Mouse (Mus musculus): ENCODE measurements around the gene Glipr2. TPM values are rescaled to one million over a fixed set of nuclear protein-coding genes. Genes with fewer than 3 reads are reported as not detected.

Glipr2 gene
- polyA plus RNA-seq, 1 experiment from 2014 or later = 37.9 TPM

- Histone ChIP-seq H3K27ac (ENCODE audit: low read length) (no peak overlapping the region), H3K4me1 (ENCODE audit: insufficient read depth, low read depth, low read length) (peaks cover 8% of the 10 kb centered on the region; the same call in 1 of the 2 replicates), H3K9me3 (ENCODE audit: low read length) (no peaks in the 10 kb centered on the region), H3K27me3 (replicated peaks; ENCODE audit: insufficient read depth, low read length) (no peaks in the 10 kb centered on the region), H3K4me3 (ENCODE audit: low read depth, low read length) (no peak overlapping the region), H3K36me3 (ENCODE audit: insufficient read depth, low read length) (no peaks in the 10 kb centered on the region), H3K4me2 (replicated peaks; ENCODE audit: low read depth, low read length) (no peak overlapping the region), H3K9ac (replicated peaks; ENCODE audit: low read depth) (no peak overlapping the region)
- no peak for ATAC-seq
- 100% methylated on average over 1 of the region's 1 CpGs for WGBS
- peak; percentile 23 for TF ChIP-seq CTCF (IDR thresholded peaks at IDR 0.05)
- TF ChIP-seq EP300 (IDR thresholded peaks at IDR 0.05) = no peak
- DNase-seq (ENCODE audit: low spot score) = no peak
These were observed 53.0 kb downstream of the Glipr2 start for GRCm38 (mm10) chr4:44010176-44010575.

- no peak for TF ChIP-seq CTCF (IDR thresholded peaks at IDR 0.05)
- no peak for TF ChIP-seq EP300 (IDR thresholded peaks at IDR 0.05)
- Histone ChIP-seq H3K36me3 (ENCODE audit: insufficient read depth, low read length) (no peaks in the 10 kb centered on the region), H3K4me2 (replicated peaks; ENCODE audit: low read depth, low read length) (no peak overlapping the region), H3K4me3 (ENCODE audit: low read depth, low read length) (no peak overlapping the region), H3K27ac (ENCODE audit: low read length) (no peak overlapping the region), H3K9me3 (ENCODE audit: low read length) (no peaks in the 10 kb centered on the region), H3K27me3 (replicated peaks; ENCODE audit: insufficient read depth, low read length) (no peaks in the 10 kb centered on the region), H3K4me1 (ENCODE audit: insufficient read depth, low read depth, low read length) (peaks cover 8% of the 10 kb centered on the region; the same call in 1 of the 2 replicates), H3K9ac (replicated peaks; ENCODE audit: low read depth) (no peak overlapping the region)
- no peak for DNase-seq (ENCODE audit: low spot score)
- ATAC-seq = no peak
- 48% methylated on average over 2 of the region's 2 CpGs for WGBS
These were observed 53.7 kb downstream of the Glipr2 start for GRCm38 (mm10) chr4:44010893-44011292.

DNA sequence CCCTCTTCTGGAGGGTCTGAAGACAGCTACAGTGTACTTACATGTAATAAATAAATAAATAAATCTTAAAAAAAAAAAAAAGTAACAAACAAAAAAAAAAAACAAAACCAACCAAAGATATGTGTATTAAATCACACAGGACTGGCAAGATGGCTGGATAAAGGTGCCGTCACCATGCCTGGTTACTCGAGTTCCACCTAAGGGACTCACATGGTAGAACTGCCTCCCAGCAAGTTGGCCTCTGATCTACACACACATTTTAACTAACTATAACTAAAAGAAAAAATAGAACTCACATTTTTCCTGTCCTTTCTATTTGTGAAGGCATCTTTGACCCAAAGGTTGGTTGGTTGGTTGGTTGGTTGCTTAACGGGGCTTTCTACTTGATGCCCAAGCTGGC lies 54.6 kb downstream of the Glipr2 start:
- H3K27ac ChIP-seq (ENCODE audit: low read length) = peak overlapping the region; percentile 68
- 81% methylated on average over 3 of the region's 3 CpGs for WGBS
- peak overlapping the region; percentile 79 for H3K4me2 ChIP-seq (replicated peaks; ENCODE audit: low read depth, low read length)
- peak overlapping the region; percentile 36 for H3K9ac ChIP-seq (replicated peaks; ENCODE audit: low read depth)
- no peak for ATAC-seq
- H3K9me3 ChIP-seq (ENCODE audit: low read length) = no peaks in the 10 kb centered on the region
- H3K4me3 ChIP-seq (ENCODE audit: low read depth, low read length) = peak overlapping the region; percentile 96
- H3K36me3 ChIP-seq (ENCODE audit: insufficient read depth, low read length) = no peaks in the 10 kb centered on the region
- H3K4me1 ChIP-seq (ENCODE audit: insufficient read depth, low read depth, low read length) = peaks cover 8% of the 10 kb centered on the region; the same call in 1 of the 2 replicates
- no peaks in the 10 kb centered on the region for H3K27me3 ChIP-seq (replicated peaks; ENCODE audit: insufficient read depth, low read length)
- TF ChIP-seq CTCF (IDR thresholded peaks at IDR 0.05) = no peak
- TF ChIP-seq EP300 (IDR thresholded peaks at IDR 0.05) = no peak
- DNase-seq (ENCODE audit: low spot score) = no peak

DNA sequence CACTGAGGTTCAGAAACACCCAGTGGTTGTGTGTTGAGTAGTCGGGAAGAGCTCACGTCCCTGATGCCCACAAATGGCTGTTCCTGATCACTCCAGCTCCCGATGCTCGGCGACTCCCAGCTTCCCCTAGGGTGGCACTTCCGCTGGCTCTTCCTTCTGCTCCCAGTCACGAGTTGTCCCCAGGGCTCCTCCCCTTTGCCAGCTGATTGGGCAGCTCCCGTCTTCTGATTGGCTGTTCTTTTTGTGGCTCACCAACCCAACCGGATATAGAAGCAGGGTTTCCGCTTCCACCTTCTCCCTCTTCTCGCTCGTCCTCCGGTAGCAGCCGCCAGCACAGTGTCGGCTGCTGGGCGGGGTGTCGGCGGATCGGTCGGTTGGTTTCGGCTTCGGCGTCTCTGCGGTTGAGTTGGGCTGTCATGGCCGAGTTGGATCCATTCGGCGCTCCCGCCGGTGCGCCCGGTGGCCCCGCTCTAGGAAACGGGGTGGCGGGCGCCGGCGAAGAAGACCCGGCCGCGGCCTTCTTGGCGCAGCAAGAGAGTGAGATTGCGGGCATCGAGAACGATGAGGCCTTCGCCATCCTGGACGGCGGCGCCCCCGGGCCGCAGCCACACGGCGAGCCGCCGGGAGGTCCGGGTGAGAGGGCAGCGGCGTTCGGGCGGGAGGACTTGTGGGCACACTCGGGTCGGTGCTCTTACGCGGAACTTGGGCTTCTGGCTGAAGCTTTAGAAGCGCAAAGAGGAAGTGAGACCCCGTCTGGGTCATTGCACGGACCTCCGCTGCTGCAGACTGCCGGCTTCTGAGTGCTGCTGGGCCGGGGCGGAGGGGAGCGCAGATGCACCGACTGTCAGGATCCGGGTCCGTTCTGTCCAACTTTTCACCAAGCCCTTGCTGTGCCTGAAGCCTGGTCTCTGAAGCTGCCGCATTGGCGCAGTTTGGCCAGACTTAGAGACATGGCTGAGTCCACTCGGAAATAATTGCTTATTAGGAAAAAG lies 55.5 kb downstream of the Glipr2 start:
- Histone ChIP-seq H3K27me3 (replicated peaks; ENCODE audit: insufficient read depth, low read length) (no peaks in the 10 kb centered on the region), H3K9me3 (ENCODE audit: low read length) (no peaks in the 10 kb centered on the region), H3K4me1 (ENCODE audit: insufficient read depth, low read depth, low read length) (peaks cover 8% of the 10 kb centered on the region; the same call in 1 of the 2 replicates), H3K4me3 (ENCODE audit: low read depth, low read length) (peak overlapping the region; percentile 96), H3K27ac (ENCODE audit: low read length) (peak overlapping the region; percentile 86), H3K36me3 (ENCODE audit: insufficient read depth, low read length) (no peaks in the 10 kb centered on the region), H3K4me2 (replicated peaks; ENCODE audit: low read depth, low read length) (peak overlapping the region; percentile 79), H3K9ac (replicated peaks; ENCODE audit: low read depth) (peak overlapping the region; percentile 89)
- DNase-seq (ENCODE audit: low spot score) (peak; percentile 99), ATAC-seq (peak; percentile 100)
- 2% methylated on average over 72 of the region's 77 CpGs for WGBS
- TF ChIP-seq EP300 (IDR thresholded peaks at IDR 0.05) (no peak), CTCF (IDR thresholded peaks at IDR 0.05) (no peak)

DNA sequence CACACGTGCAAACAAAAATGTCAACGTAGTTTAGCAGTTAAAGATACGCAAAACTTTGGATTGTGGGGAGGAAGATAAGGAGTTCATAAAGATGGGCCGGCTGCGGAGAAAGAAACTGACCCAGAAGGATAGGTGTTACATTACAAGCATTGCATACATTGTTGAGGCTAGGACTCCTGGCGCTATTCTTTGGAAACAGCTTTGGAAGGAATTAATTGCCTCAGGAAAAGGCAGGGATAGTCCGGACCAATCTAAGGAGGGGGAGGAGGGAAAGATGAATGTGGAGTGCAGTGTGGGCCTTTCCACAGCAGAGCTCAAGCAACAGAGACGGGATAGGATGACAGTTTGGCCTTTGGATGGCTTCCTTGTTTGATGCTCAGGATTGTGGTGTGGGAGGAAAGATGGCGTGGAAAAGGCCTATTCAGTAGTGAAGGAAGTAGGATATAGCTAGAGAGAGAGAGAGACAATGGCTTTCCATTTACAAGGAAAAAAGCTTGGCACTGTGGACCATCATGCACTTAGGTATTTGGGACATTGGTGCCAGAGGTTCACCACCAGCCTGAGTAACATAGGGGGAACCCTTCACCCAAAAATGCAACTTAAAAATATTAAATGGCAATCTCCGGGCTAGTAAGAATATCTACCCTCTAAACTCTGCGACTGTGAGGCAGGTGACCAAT lies 56.3 kb downstream of the Glipr2 start:
- no peaks in the 10 kb centered on the region for H3K36me3 ChIP-seq (ENCODE audit: insufficient read depth, low read length)
- 0 out of 2 replicates have a peak overlapping the region, but pooled peaks have one; percentile 86 for H3K27ac ChIP-seq (ENCODE audit: low read length)
- WGBS = 19% methylated on average over 11 of the region's 11 CpGs
- H3K9ac ChIP-seq (replicated peaks; ENCODE audit: low read depth) = peak overlapping the region; percentile 89
- no peak for DNase-seq (ENCODE audit: low spot score)
- H3K4me1 ChIP-seq (ENCODE audit: insufficient read depth, low read depth, low read length) = peaks cover 8% of the 10 kb centered on the region; the same call in 1 of the 2 replicates
- H3K4me3 ChIP-seq (ENCODE audit: low read depth, low read length) = peak overlapping the region; percentile 96
- no peak for ATAC-seq
- H3K4me2 ChIP-seq (replicated peaks; ENCODE audit: low read depth, low read length) = peak overlapping the region; percentile 79
- TF ChIP-seq CTCF (IDR thresholded peaks at IDR 0.05) (no peak), EP300 (IDR thresholded peaks at IDR 0.05) (no peak)
- H3K9me3 ChIP-seq (ENCODE audit: low read length) = no peaks in the 10 kb centered on the region
- no peaks in the 10 kb centered on the region for H3K27me3 ChIP-seq (replicated peaks; ENCODE audit: insufficient read depth, low read length)

DNA sequence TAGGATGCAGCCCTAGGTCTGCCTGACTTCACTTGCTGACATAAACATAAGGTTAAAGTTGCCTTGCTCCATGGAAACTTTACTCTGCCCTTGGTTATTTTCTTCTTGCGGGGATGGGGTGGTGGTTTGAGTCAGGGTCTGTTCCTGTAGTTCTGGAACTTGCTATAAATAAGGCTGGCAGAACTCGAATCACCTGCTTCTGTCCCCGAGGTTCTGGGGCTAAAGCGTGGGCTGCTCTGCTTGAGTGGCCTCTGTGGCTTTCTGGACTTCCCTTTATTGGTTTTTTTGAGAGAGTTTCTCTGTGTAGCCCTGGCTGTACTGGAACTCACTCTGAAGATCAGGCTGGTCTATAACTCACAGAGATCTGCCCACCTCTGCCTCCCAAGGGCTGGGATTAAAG lies 58.9 kb downstream of the Glipr2 start:
- no peak overlapping the region for H3K27ac ChIP-seq (ENCODE audit: low read length)
- no peaks in the 10 kb centered on the region for H3K9me3 ChIP-seq (ENCODE audit: low read length)
- TF ChIP-seq EP300 (IDR thresholded peaks at IDR 0.05) (no peak), CTCF (IDR thresholded peaks at IDR 0.05) (no peak)
- H3K4me1 ChIP-seq (ENCODE audit: insufficient read depth, low read depth, low read length) = peaks cover 8% of the 10 kb centered on the region; the same call in 1 of the 2 replicates
- WGBS = 82% methylated on average over 4 of the region's 4 CpGs
- H3K27me3 ChIP-seq (replicated peaks; ENCODE audit: insufficient read depth, low read length) = no peaks in the 10 kb centered on the region
- peaks cover 15% of the 10 kb centered on the region; the same call in 1 of the 2 replicates for H3K36me3 ChIP-seq (ENCODE audit: insufficient read depth, low read length)
- H3K9ac ChIP-seq (replicated peaks; ENCODE audit: low read depth) = no peak overlapping the region
- H3K4me2 ChIP-seq (replicated peaks; ENCODE audit: low read depth, low read length) = no peak overlapping the region
- DNase-seq (ENCODE audit: low spot score) (no peak), ATAC-seq (no peak)
- H3K4me3 ChIP-seq (ENCODE audit: low read depth, low read length) = no peak overlapping the region
